Mouse (Mus musculus) gastrocnemius, postnatal 10 days (tissue): ENCODE results near the gene Evl. TPM values are rescaled to one million over a fixed set of nuclear protein-coding genes. Genes with fewer than 3 reads are reported as not detected.

Source experiments
- DNase-seq: peaks from one replicate; pipeline ENCODE4 v3.0.0; 2021; ENCODE audit warnings: mixed read lengths
- total RNA-seq, 2 experiments: library from RNA; stranded (reverse); gene quantifications; 2 replicates each; pipeline ENCODE4 v1.2.3; 2021

The Evl gene
- total RNA-seq, 2 experiments from 2014 or later, result 46.3 to 55.1 TPM

GRCm38 (mm10) chr12:108590131-108590530 is 35.6 kb downstream of the Evl start:
- DNase-seq, result no peak

GRCm38 (mm10) chr12:108591586-108591985 is 37.1 kb downstream of the Evl start:
- DNase-seq, result no peak

GRCm38 (mm10) chr12:108592866-108593265 is 38.3 kb downstream of the Evl start:
- DNase-seq, result no peak

GRCm38 (mm10) chr12:108600864-108601263 is 46.3 kb downstream of the Evl start:
- DNase-seq, result no peak

- no peak for DNase-seq
These were observed 46.8 kb downstream of the Evl start for GRCm38 (mm10) chr12:108601326-108601725.

- no peak for DNase-seq
These were observed 50.0 kb downstream of the Evl start for GRCm38 (mm10) chr12:108604546-108604945.

- no peak for DNase-seq
These were observed 51.2 kb downstream of the Evl start for GRCm38 (mm10) chr12:108605521-108606281.

GRCm38 (mm10) chr12:108606321-108606720 is 51.8 kb downstream of the Evl start:
- DNase-seq, result no peak

GRCm38 (mm10) chr12:108609446-108609845 is 54.9 kb downstream of the Evl start:
- no peak for DNase-seq

- DNase-seq, result no peak
These were observed 55.7 kb downstream of the Evl start for GRCm38 (mm10) chr12:108610255-108610654.

- peak; percentile 68 for DNase-seq
These were observed 58.6 kb downstream of the Evl start for GRCm38 (mm10) chr12:108613081-108613480.

- DNase-seq, result no peak
These were observed 63.0 kb downstream of the Evl start for GRCm38 (mm10) chr12:108617511-108617910.

GRCm38 (mm10) chr12:108619853-108620416 is 65.4 kb downstream of the Evl start:
- no peak for DNase-seq

GRCm38 (mm10) chr12:108622406-108622805 is 67.9 kb downstream of the Evl start:
- DNase-seq, result no peak

- no peak for DNase-seq
These were observed 75.0 kb downstream of the Evl start for GRCm38 (mm10) chr12:108629556-108629955.

- DNase-seq, result no peak
These were observed 76.5 kb downstream of the Evl start for GRCm38 (mm10) chr12:108630741-108631688.

GRCm38 (mm10) chr12:108632501-108632900 is 78.0 kb downstream of the Evl start:
- no peak for DNase-seq

- DNase-seq, result no peak
These were observed 79.5 kb downstream of the Evl start for GRCm38 (mm10) chr12:108634031-108634430.

- no peak for DNase-seq
These were observed 81.0 kb downstream of the Evl start for GRCm38 (mm10) chr12:108635501-108635900.

GRCm38 (mm10) chr12:108637440-108637839 is 82.9 kb downstream of the Evl start:
- DNase-seq, result no peak

GRCm38 (mm10) chr12:108639126-108639525 is 84.6 kb downstream of the Evl start:
- DNase-seq, result no peak

- no peak for DNase-seq
These were observed 87.5 kb downstream of the Evl start for GRCm38 (mm10) chr12:108642019-108642418.

- no peak for DNase-seq
These were observed 91.7 kb downstream of the Evl start for GRCm38 (mm10) chr12:108646234-108646633.
